Mouse (Mus musculus) embryo, embryonic 11 days (tissue): ENCODE results near the gene Gm14412.
"Not testable (repeated sequence)": the region's sequence is repeated elsewhere in the genome, so short reads cannot be mapped to it uniquely, and the experiment has no call there.

ENCODE experiments used
- DNase-seq: peaks from one replicate; pipeline ENCODE4 v3.0.0-alpha.2; 2015

Gene Gm14412

DNA sequence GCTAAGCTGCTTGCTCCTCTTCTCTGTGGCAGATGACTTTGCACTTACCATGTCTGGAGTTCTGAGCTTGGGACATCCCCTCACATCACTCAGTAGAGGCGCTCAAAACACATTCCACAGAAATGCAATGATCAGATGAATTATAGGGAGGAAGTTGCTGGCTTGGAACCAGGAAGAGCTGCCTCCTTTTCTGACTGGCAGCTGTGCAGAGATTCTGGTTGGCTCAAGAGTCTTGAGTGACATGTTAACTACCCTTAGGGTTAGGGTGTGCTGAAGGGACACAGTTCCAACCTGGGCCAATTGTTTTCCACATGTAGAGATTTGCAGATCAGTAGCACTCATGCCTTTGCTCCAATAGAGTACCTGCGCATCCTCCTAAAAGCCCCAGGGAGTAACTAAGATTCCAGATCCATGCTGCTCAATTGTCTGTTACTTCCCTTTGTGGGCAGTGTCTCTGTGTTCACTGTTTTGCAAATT lies at the start of gene Gm14412:
Gm14412 (minus strand) TSS at position 51 of the 477 bp plus-strand sequence.
- DNase-seq: not testable (repeated sequence)

DNA sequence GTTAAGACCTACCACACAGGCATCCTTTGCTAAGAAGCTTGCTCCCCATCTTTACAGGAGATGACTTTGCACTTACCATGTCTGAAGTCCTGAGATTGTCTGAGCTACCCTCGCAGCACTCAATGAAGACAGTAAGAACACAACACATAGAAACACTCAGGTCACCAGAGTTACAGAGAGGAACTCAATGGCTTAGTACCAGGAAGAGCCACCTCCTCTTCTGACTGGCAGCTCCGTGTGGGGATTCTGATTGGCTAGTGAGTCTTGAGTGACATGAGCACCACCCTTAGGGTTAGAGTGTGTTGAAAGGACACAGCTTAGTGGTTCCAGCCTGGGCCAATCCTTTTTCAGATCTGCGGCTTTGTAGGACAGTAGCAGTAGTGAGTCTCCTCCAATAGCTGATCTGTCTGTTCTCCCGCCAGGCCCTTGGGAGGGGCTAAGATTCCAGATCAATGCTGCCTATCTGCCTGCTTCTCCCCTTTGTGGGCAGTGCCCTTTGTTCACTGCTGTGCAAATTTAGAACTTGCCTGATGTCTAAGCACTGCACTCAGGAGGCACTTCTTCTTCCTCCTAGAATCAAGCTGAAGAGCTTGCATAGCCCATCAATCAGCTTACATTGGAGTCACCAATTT lies 5.7 kb upstream of the Gm14412 start:
- not testable (repeated sequence) for DNase-seq

DNA sequence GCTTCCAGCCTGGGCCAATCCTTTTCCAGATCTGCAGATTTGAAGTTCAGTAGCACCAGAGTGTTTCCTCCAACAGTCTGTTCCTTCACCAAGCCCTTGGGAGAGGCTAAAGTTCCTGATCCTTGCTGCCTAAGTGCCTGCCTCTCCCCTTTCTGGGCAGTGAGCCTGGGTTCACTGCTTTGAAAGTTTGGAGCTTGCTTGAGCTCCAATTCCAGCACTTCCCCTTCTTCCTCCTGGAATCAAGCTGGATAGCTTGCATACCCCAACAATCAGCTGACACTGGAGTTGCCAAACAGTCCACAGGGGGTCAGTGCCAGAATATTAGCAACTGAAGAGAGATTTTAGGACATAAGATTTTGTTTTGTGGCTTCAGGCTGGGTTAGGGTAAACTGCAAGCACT lies 2.7 kb downstream of the Gm14412 start:
- not testable (repeated sequence) for DNase-seq

DNA sequence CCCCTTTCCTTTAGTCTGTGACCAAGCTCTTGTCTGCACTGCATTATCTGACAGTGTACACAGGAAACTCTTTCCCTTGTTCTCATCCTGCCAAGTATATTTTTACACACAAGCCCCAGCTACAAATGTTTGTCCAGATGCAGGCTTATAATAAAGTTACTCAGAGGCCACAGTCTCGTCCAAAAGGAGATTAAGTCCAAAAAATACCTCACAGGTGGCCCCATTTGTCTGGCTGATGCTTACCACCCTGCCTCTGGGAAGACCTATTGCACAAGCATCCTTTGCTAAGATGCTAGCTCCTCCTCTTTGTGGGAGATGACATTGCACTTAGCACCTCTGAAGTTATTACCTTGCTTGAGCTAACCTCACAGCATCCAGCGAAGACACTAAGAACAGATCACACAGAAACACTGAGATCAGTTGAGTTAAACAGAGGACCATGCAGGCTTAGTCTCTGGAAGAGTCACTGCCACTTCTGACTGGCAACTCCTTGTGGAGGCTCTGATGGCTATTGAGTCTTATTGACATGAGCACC lies 3.3 kb downstream of the Gm14412 start:
- DNase-seq: not testable (repeated sequence)

DNA sequence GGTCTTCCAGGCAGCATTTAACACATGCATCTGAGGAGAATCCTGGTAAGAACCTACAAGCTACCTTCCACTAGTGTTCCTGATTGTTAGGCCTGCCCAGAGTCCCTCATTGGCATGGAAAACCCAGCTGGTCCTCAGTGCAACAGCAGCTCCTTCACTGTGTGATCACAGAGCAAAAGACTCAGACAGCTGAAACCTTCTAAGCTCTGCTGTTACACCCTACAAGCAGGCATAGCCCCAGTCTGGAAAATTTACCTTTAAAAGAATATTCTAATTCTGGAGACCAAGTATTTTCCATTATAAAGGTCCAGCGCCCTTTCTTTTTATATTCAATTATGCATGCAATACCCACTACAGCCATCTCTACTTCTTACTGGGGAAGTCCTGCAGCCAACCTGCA lies 5.1 kb downstream of the Gm14412 start:
- no peak for DNase-seq

DNA sequence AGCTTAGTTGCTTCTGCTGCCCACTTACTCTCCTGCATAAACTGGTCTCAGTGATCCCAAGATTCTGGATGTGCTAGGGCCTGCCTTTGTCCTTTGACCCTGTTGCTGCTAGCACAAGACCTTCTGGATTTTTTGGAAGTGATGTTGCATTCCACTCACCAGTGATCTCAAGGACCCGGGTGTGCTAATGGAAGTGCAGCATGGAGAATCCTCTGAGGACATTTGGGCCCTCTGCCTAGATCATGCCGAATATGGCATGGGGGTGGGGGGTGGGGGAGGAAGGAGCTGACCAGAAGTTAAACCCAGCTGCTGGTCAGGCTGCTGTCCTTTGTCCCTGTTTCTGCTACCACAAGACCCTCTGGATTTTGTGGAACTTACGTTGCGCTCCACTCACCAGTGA lies 14.5 kb downstream of the Gm14412 start:
- not testable (repeated sequence) for DNase-seq

DNA sequence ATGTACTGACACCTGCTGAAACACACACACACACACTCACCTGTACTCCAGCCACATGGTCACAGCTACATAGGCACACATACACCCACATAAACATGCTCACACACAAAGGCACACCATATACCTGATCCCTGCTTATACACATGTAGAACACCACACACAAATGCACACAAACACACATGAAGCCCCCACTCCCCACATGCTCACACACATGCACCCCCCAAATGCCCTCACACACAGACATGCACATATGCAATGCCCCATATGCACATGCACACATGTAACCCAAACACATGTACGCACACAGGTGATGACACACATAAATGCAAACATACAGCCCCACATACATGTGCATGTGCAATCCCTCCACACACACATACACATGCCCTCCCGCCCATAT lies 19.1 kb downstream of the Gm14412 start:
- not testable (repeated sequence) for DNase-seq

DNA sequence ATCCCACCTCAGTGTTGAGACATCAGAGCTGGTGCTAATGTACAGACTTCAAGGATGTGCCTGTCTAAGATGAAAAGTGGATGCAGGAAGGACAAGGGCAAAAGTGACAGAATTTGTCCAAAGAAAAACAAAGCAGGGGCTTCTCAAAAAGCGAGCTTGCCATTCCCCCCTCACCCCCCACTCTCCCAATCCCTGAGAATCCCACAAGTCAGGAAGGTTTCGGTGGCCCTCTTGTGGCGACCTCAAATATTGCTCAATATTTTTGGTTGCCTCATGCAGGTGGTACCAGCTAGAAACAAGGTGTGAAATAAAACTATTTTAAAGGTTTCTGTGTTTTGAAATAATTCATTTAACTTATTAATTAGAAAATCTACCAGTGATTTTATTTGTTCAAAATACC lies 40.4 kb downstream of the Gm14412 start:
- DNase-seq: not testable (repeated sequence)

DNA sequence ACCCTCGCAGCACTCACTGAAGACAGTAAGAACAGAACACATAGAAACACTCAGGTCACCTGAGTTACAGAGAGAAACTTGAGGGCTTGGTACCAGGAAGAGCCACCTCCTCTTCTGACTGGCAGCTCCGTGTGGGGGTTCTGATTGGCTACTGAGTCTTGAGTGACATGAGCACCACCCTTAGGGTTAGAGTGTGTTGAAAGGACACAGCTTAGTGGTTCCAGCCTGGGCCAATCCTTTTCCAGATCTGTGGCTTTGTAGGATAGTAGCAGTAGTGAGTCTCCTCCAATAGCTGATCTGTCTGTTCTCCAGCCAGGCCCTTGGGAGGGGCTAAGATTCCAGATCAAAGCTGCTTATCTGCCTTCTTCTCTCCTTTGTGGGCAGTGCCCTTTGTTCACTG lies 46.4 kb downstream of the Gm14412 start:
- not testable (repeated sequence) for DNase-seq

DNA sequence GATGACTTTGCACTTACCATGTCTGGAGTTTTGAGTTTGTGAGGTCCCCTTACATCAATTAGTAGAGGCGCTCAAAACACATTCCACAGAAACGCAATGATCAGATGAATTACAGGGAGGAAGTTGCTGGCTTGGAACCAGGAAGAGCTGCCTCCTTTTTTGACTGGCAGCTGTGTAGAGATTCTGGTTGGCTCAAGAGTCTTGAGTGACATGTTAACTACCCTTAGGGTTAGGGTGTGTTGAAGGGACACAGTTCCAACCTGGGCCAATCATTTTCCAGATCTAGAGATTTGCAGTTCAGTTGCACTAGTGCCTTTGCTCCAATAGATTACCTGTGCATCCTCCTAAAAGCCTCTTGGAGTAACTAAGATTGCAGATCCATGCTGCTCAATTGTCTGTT lies 51.9 kb downstream of the Gm14412 start:
- not testable (repeated sequence) for DNase-seq

DNA sequence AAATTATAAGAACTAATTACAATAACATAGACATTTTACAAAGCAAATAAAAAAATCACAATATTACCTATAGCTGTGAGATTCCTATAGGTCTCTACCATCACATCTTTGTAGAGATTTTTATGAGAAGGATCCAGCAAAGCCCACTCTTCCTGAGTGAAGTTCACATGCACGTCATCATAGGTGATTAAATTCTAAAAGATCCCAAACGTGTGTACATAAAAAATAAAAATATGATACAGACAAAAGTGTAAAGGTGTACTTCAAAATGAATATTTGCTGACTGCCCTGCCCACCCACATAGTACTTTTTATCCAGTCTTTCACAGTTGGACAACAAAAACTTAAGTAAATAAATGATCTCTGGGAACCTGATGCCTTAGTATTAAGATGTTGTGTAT lies 57.2 kb downstream of the Gm14412 start, which contains the start of gene Gm14409:
Gm14409 (minus strand) TSS at position 101 of the 400 bp plus-strand sequence.
- not testable (repeated sequence) for DNase-seq
